Mouse (Mus musculus): ENCODE measurements around the gene Ncln.
A peak's percentile ranks its signal among the peaks of the same experiment; 100 is the strongest.

The Ncln gene

GRCm38 (mm10) chr10:81496264-81496901 lies at the start of gene Ncln:
Gene Ncln, minus strand, starts transcription at chr10:81496392.
- DNase-seq (ENCODE audit: low read depth, low spot score), result peak; percentile 93

GRCm38 (mm10) chr10:81545161-81545747 lies 49.1 kb upstream of the Ncln start, which contains the start of gene Gna11:
Gene Gna11, minus strand, starts transcription at chr10:81545190.
- peak; percentile 74 for DNase-seq (ENCODE audit: low read depth, low spot score)

GRCm38 (mm10) chr10:81544296-81545160 lies 48.3 kb upstream of the Ncln start:
- no peak for DNase-seq (ENCODE audit: low read depth, low spot score)

- no peak for DNase-seq (ENCODE audit: low read depth, low spot score)
Measured at GRCm38 (mm10) chr10:81543633-81544032, 47.4 kb upstream of the Ncln start.

DNA sequence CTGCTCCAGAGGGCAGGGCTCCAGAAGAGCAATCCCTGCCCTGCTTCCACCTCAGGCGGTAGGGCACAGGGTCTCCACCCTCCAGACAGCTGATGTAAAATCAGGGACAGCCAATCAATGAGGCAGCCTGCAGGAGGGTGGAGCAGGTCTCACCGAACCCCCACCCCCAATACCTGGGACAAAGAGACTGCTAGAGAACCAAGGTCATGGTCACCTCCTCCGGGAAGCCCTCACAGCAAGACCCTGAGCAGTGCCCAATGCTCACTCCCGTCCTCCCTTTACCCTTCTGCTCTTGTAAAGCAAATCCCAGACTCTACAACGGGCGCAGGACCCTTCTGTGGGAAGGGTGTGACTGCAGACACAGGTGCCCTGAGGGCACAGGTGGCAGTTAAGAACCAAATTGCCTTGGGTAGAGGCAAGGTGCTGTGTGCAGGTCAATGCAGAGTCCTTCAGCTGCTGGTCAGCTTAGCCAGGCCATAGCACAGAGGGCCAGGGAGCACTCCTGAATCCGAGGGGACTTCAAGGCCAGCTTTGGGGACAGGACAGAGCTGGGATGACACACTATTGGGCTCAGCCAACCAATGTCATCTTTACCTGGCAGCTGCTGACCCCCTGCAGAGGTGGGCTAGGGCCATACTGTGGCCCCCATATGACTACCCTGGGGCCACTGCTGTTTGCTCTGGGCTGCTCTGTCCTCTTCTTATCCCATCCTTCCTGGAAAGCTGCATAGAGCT lies 46.7 kb upstream of the Ncln start:
- no peak for DNase-seq (ENCODE audit: low read depth, low spot score)

GRCm38 (mm10) chr10:81541803-81542202 lies 45.6 kb upstream of the Ncln start:
- DNase-seq (ENCODE audit: low read depth, low spot score), result no peak

DNA sequence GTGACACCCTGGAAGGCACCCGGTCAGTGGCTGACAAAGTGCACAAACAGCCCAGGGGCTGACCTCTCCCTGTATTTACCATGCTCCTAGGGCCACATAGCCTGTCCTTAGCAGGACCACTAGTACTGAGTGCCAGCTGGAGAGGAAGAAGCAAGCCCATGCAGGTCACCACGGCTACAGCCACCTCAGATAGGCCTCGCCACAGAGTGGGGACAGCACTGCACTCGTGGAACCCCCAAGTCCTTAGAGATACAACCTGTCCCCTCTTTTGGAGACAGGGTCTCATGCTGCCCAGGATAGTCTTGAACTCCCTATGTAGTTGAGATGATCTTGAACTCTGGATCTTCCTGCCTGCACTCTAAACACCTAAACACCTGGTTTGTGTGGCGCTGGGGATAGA lies 45.2 kb upstream of the Ncln start:
- DNase-seq (ENCODE audit: low read depth, low spot score), result no peak

DNA sequence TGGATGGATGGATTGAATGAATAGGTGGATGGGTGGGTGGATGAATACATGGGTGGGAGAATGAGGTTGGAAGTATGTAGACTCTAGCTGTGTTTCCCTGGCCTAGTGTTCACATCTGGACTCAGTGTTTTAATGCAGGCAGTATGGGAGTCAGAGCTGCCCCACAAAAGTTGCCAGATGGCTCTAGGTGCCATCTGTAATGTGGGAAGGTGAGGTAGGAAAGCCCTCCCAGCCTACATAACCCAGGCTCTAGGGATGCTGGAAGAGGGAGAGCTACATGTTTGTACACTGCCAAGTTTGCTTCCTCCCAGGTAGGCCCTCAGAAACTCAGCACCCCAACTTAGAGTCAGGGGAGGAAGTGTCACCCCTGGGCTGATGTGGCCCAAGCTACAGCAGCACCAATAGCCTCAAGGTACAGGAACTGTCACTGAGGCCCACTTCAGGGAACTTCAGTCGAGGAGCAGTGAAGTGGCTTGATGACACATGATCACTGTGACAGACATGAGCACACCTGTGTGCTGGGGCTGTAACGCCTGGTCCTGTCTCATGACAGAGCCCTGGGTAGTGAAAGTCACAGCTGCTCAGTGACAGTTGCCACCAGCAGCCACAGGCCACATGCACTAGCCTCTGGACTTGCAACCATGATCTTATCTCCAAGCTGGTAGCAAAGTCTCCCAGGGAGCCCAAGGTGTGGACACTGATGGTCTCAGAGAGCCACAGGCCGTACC lies 42.3 kb upstream of the Ncln start:
- no peak for DNase-seq (ENCODE audit: low read depth, low spot score)

- DNase-seq (ENCODE audit: low read depth, low spot score), result no peak
Measured at GRCm38 (mm10) chr10:81537429-81537828, 41.2 kb upstream of the Ncln start.

DNA sequence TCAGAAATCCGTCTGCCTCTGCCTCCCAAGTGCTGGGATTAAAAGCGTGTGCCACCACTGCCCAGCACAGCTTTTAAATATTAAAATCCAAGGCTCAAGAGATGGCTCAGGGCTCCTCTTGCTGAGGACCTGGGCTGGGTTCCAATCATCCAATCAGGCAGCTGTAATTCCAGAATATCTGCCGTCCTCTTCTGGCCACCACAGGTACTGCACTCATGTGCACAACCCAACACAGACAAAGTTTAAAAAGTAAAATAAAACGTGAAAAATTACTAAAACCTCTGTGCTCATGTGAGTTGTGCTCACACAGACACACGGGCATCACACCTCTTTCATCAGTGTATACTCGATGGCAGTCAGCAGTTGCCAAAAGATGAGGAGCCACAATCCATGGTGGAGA lies 40.5 kb upstream of the Ncln start:
- no peak for DNase-seq (ENCODE audit: low read depth, low spot score)

GRCm38 (mm10) chr10:81534826-81535225 lies 38.6 kb upstream of the Ncln start:
- DNase-seq (ENCODE audit: low read depth, low spot score), result peak; percentile 75

- DNase-seq (ENCODE audit: low read depth, low spot score), result no peak
Measured at GRCm38 (mm10) chr10:81526779-81527178, 30.6 kb upstream of the Ncln start.

GRCm38 (mm10) chr10:81525017-81525694 lies 29.0 kb upstream of the Ncln start:
- DNase-seq (ENCODE audit: low read depth, low spot score), result no peak

DNA sequence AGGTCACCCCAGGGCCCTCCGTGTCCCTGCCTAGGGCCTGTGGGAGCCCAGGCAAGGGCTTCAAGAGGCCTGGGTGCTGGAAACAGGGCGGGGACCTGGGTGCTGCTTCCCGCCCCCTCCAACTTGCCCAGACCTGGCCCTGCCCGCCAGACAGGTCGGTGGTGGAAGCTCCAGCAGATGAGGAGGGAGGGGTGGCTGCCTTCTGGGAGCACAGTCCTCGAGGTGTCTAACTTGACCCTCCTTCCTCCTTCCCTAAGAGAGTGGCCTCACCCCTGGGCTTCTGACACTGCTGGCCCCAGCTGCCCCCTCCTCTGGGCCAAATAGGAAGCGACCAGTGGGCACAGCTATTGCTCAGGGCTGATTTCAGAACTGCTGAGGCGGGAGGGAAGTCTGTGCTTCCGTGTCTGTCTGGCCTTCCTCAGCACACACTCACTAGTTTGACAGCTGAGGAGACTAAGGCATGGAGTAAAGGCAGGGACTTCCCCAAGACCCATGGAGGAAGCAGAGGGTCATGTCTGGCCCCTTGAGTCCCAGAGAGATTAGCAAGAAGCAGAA lies 27.9 kb upstream of the Ncln start, which contains the start of gene Gna15:
TSS of gene Gna15 (minus strand) at position 175 of the 555 bp plus-strand sequence.
- DNase-seq (ENCODE audit: low read depth, low spot score), result no peak

- DNase-seq (ENCODE audit: low read depth, low spot score), result no peak
Measured at GRCm38 (mm10) chr10:81523570-81523969, 27.4 kb upstream of the Ncln start.

DNA sequence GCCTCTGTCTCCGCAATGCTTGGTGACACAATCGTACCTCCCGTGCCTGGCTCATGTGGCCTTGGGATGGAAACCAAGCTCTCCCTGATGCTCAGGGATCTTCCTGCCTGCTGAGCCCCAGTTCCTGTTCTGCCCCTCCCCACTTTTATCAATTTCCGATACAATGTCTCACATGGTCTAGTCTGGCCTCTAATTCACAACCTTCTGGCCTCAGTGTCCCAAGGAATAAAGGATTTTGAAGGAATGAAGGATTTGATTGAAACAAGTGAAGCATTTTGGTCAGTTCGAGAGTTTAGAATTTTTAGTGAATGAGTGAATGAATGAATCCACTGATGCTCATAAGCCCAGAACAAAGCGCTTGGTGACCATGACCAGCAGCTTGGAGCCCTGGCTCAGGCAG lies 26.9 kb upstream of the Ncln start:
- no peak for DNase-seq (ENCODE audit: low read depth, low spot score)

GRCm38 (mm10) chr10:81519978-81520365 lies 23.8 kb upstream of the Ncln start:
- DNase-seq (ENCODE audit: low read depth, low spot score), result no peak

DNA sequence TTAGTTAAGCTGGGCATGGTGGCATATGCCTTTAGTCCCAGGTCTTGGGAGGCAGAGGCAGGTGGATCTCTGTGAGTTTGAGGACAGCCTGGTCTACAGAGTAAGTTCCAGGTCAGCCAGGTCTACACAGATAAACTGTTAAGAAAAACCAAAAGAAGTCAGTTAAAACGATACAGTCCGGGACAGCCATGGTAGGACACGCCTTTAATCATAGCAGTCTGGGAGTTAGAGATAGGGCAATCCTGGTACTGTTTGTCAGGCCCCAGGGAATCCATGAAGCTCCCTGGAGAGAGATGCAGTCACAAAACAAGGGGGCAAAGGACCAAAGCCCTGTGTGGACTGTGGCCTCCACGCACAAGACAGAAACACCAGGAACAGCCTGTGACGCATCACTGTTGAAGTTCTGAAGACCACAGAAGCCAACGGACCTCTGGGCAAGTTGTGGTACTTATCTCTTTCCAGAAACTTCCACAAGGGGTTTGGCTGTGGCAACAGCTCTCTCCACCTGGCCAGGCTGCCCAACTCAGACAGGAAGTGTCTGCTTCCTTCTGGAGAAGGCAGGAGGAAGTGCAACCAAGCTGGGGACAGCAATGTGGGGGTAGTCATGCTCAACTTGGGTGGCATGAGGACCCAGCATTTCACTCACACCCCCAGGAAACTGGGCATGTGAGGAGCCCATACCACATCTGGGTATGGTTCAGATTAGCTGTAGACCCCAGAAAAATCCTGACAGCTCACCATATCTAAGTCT lies 23.2 kb upstream of the Ncln start:
- DNase-seq (ENCODE audit: low read depth, low spot score), result no peak

GRCm38 (mm10) chr10:81518546-81518945 lies 22.4 kb upstream of the Ncln start:
- no peak for DNase-seq (ENCODE audit: low read depth, low spot score)

DNA sequence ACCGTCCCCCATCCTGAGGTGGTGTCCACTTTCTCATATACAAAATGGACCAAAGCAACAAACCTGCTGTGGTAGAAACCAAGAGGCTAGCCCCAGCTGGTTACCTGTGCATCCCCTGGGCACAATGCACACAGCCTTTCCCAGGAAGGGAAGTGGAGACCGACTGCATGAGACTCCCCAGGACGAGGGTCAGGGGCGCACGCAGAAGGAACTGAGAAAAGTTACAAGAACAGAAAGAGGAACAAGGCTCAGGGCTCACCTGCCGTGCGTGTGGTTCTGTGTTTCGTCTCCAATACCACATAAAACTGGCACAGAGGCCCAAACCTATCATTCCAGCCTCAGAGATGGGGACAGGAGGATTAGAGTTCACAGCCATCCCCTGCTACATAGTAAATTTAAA lies 21.0 kb upstream of the Ncln start:
- DNase-seq (ENCODE audit: low read depth, low spot score), result no peak

Data from WW6 (cell line).